Mouse (Mus musculus) kidney, adult 18-20 months (tissue): ENCODE measurements around the gene Tmcc3.

Experiments used
- DNase-seq: peaks from one replicate; pipeline ENCODE4 v3.0.0; 2021

Tmcc3 gene

GRCm38 (mm10) chr10:94311511-94312006 is at the start of gene Tmcc3:
Gene Tmcc3 (plus strand): TSS chr10:94311949.
- DNase-seq = no peak

DNA sequence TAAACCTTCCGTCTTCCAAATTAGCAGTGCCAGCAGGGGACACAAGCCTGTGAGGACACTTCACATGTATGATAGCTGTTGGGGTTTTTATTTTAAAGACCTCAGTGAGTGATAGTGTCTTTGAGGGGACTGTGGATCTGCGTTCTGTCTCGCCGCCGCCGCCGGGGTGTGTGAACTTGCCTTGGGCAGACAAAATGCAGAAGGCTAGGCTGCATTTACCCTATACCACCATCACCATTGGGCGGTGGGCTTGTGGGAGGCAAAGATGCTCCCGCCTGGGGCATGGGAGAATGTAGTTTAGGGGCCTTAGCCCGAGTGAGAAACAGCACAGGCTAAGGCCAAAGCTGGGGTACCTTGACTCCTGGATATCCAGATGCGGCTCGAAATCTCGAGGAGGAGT is 49.1 kb upstream of the Tmcc3 start:
- DNase-seq = no peak

- DNase-seq = no peak
Observed at GRCm38 (mm10) chr10:94263211-94263610, 48.5 kb upstream of the Tmcc3 start.

GRCm38 (mm10) chr10:94265656-94266542 is 45.9 kb upstream of the Tmcc3 start:
- no peak for DNase-seq

GRCm38 (mm10) chr10:94275321-94275720 is 36.4 kb upstream of the Tmcc3 start:
- DNase-seq = no peak

DNA sequence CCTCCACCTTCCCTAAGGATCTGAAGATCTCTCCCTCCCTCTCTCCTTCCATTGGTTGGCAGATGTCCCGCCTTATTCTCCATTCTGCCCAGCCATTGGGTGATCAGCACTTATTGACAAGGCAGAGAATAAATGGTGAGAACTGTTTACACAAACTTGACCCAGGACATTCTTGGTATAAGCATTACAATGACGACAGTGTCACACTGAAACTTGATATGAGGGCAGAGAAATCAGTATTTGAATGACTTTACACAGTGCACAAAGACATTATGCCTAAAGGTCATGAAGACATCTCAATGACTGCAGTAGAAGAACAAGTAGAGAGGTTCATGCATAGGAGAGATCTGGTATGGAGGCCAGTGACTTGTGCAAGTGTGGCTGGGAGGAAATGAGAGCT is 35.2 kb upstream of the Tmcc3 start:
- DNase-seq = no peak

- DNase-seq = peak; percentile 11
Observed at GRCm38 (mm10) chr10:94282179-94282578, 29.6 kb upstream of the Tmcc3 start.

DNA sequence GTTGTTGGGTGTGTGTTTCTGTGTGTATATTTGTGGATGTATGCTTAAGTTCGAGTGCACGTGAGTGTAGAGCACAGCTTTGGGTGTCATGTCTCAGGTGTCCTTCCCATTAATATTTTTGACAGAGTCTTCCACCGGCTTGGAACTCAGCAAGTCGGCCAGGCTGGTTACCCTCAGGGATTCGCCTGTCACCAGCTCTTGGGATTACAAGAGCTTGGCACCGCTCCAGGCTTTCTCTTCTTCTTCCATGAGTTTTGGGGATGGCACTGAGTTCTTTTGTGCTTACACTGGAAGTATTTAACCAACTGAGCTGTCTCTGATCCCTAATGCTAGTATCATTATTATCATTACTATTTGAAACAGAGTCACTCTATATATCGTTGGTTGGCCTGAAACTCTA is 29.0 kb upstream of the Tmcc3 start:
- no peak for DNase-seq

DNA sequence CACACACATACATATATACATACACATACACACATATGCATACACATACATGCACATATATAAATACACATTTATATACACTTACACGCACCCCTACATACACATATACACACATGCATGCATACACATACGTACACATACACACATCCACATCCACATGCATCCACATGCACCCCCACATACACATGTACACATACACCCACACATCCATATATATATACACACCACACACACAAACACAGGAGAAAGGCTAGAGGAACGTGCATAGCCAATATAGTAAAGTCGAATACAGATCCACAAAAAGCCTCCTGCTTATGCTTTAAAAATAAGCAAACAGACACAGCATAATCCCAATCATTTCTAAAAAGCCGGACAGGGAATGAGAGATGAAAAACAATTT is 17.3 kb upstream of the Tmcc3 start:
- no peak for DNase-seq

GRCm38 (mm10) chr10:94294933-94295750 is 16.6 kb upstream of the Tmcc3 start:
- no peak for DNase-seq

DNA sequence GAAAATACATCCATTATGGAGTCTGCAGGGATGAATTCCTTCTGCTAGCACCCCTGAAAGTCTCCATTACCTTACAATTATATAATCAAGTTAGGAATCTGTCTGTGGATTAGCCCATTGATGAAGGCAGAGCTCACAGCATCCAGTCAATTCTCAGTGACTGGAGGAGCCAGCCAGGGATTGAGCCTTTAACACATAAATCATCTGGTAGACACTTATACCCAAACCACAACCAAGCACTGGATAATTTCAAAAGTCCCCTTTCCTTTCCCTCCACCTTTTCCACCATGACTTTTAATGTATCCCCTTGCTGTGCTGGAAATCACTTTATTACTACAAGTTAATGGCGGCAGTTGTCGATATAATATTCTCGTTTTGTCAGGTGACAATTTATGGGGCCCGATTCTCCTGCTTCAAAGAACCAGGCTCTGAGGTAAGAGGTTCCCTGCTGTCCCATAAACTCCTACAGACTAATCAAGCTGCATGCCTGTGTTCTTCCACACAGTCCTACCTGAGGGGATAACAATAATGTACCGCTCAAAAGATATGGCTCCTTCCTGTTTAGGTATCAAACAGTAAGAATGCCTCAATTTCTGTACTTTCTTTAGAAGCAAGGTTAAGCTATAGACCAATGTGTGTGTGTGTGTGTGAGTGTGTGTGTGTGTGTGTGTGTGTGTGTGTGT is 15.7 kb upstream of the Tmcc3 start:
- DNase-seq = no peak

DNA sequence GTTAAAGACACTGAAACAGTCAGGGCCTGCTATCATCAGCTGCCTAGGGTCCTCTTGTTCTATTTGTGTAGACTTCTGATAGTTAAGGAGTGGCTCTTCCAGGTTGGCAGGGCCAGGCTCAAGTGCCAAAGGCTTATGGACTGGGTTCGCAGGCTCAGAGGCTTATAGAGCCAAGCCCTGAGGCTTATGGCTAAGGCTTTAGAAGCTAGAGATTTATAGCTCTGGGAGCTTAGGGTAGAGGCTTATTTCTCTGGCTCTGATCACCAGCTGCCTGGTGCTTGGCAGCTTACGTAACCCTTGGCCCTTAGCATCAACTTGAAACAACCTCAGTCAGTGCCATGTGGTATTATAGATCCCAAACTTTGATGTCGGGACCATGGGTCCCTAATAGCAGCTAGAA is 13.3 kb upstream of the Tmcc3 start, which contains the start of gene Gm4792:
Gm4792 (minus strand) TSS at position 233 of the 400 bp plus-strand sequence.
- no peak for DNase-seq

DNA sequence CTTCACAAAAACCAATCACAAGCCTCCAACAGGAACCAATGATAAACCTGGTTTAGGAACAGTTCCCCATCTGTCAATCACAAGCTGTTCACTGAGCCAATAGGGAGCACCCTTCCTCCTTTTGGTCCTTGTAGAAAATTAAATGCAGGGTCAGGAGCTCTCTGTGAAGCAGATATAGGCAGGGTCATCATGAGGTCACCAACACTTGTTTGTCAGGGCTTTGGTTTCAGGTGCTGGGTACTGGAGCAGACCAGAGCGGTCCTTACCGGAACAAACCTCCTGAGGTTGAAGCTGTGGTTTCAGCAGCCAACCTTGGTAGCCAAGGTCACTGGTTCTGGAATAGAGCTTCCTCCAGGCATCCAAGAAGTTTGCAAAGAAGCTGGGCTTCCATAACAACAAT is 12.4 kb upstream of the Tmcc3 start:
- DNase-seq = peak; percentile 27

- DNase-seq = no peak
Observed at GRCm38 (mm10) chr10:94304064-94304657, 7.6 kb upstream of the Tmcc3 start.

DNA sequence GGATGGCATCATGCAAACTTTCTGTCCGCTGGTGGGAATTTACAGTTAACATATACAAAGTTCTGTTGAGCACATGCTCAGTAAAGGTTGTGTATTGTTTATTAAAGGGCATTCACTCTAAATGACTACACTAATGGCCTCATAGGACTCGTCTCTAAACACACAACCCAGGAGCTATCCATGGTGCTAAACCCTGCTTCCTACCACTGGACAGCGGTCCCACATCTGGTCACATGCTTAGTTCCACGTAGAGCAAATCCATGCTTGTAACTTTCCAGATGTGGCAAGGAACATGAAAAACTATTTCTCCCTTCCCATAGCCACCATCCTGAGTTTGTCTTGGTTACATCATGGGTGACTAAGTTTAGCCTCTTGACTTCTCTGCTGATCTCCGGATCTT is 6.2 kb upstream of the Tmcc3 start:
- no peak for DNase-seq

DNA sequence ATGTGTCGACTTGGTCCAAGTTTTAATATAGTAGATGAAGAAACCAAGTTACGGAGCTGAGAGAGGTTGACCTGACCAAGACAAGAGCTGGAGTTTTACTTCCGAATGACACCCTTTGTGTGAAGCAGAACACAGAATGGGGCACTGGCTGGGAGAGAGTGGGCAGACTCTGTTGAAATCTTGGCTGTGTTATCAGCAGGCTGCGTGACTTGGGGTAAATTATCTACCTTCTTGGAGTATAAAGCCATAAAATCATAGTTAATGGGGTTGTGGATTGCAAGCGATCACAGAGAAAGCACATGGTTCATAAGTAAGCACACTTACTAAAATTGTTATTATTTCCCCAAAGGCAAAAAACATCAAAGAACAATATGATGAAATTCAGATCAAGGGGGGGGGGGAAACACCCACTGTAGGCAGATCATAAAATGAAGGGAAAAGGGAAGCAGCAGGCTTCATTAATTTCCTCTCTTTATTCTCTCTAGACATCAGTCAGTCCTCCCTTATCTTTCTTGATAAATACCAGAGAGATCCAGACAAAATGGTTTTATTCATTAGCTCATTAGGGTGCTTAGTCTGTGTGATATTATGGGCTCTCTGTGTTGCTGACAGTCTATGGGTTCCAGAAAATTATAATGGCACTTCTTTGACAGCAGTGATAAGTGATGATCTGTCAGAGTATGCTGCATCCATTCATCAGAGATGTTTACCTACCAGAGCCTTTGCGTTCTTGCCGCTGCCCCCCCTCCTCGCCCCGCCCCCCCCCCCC is 1.1 kb upstream of the Tmcc3 start:
- DNase-seq = no peak

- DNase-seq = peak; percentile 46
Observed at GRCm38 (mm10) chr10:94312007-94312715, 412 bp downstream of the Tmcc3 start.

DNA sequence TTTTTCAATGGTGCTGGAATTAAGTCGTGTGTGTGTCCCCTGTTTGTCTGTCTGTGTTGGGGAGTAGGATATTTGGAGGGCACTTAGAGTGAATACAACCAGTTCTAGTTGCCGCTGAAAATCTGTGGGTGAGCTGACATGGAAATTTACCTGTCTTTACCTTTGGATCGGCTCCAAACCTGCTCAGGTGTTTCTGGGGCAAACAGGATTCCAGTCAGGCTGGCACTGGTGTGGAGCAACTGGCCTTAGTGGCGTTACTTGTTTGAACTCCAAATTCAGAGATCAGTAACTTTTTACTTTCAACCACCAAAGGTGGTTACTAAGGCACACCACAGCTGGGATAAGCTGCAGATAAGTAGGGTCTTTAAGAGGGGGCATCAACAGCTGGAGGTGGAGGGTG is 1.4 kb downstream of the Tmcc3 start:
- DNase-seq = peak; percentile 32

- DNase-seq = no peak
Observed at GRCm38 (mm10) chr10:94318574-94318973, 6.8 kb downstream of the Tmcc3 start.

DNA sequence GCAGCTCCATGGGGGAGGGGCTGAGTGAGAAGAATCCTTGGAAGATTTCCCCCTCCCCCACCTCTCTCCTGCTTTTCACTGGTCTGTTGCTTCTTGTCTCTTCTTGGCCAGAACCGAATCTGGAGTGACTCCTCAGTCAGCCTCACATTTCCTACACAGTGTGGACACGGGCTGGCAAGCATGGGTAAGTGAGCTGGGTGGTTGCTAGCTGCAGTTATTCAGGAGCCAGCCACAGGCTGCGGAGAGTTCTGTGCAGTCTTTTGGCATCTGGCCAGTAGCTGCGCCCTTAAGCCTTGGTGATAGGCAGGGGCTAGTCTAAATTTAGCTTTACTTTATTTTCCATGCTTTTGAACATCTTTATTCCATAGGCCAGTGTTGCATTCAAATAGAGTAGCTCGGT is 18.2 kb downstream of the Tmcc3 start:
- DNase-seq = no peak
